Mouse (Mus musculus): ENCODE results near the gene Prkce.

- TF ChIP-seq CHD2 (IDR thresholded peaks at IDR 0.05; ENCODE audit: low read depth, low read length): no peak
- TF ChIP-seq HCFC1 (IDR thresholded peaks at IDR 0.05; ENCODE audit: borderline replicate concordance, insufficient read depth, low read length): no peak
Measured at GRCm38 (mm10) chr17:86164416-86164815, 3.2 kb upstream of the Prkce start.
